Mouse (Mus musculus): ENCODE measurements at regions not wholly inside any gene's neighbourhood (a gene's known extent, or its start where the extent isn't known, plus 50 kb on each side); places are given as distances from the start of the nearest gene placed in this dataset.

- DNase-seq (no peak), ATAC-seq (ENCODE audit: low FRiP score, low TSS enrichment) (no peak)
- no peaks in the 10 kb centered on the region for H3K4me1 ChIP-seq (ENCODE audit: control insufficient read depth, insufficient read depth, low read length)
- no peaks in the 10 kb centered on the region for H3K27me3 ChIP-seq (ENCODE audit: control insufficient read depth, insufficient read depth, low read length)
- H3K36me3 ChIP-seq (ENCODE audit: control insufficient read depth, insufficient read depth, low read length) = no peaks in the 10 kb centered on the region
- H3K9ac ChIP-seq (replicated peaks; ENCODE audit: low read length) = no peak overlapping the region
- H3K4me3 ChIP-seq (replicated peaks; ENCODE audit: low read depth, low read length) = no peak overlapping the region
- no peak overlapping the region for H3K4me2 ChIP-seq (ENCODE audit: low read length)
- H3K9me3 ChIP-seq (ENCODE audit: control insufficient read depth, low read length) = no peaks in the 10 kb centered on the region
- no peak overlapping the region for H3K27ac ChIP-seq (replicated peaks; ENCODE audit: low read depth, low read length)
Observed at GRCm38 (mm10) chr2:133496389-133496788, 55.6 kb upstream of the Bmp2 start.

- Histone ChIP-seq H3K27me3 (ENCODE audit: control insufficient read depth, insufficient read depth, low read length) (no peaks in the 10 kb centered on the region), H3K9ac (replicated peaks; ENCODE audit: low read length) (no peak overlapping the region), H3K4me3 (replicated peaks; ENCODE audit: low read depth, low read length) (no peak overlapping the region), H3K27ac (replicated peaks; ENCODE audit: low read depth, low read length) (no peak overlapping the region), H3K36me3 (ENCODE audit: control insufficient read depth, insufficient read depth, low read length) (no peaks in the 10 kb centered on the region), H3K4me2 (ENCODE audit: low read length) (no peak overlapping the region), H3K4me1 (ENCODE audit: control insufficient read depth, insufficient read depth, low read length) (no peaks in the 10 kb centered on the region), H3K9me3 (ENCODE audit: control insufficient read depth, low read length) (no peaks in the 10 kb centered on the region)
- DNase-seq (no peak), ATAC-seq (ENCODE audit: low FRiP score, low TSS enrichment) (no peak)
- WGBS = 78% methylated on average over 4 of the region's 4 CpGs
Observed at GRCm38 (mm10) chr2:133497071-133497470, 54.9 kb upstream of the Bmp2 start.

GRCm38 (mm10) chr2:133497541-133498185, 54.3 kb upstream of the Bmp2 start:
- WGBS = 94% methylated on average over 8 of the region's 8 CpGs

GRCm38 (mm10) chr2:133498186-133498571, 53.8 kb upstream of the Bmp2 start:
- no peak overlapping the region for H3K27ac ChIP-seq (replicated peaks; ENCODE audit: low read depth, low read length)
- ATAC-seq (ENCODE audit: low FRiP score, low TSS enrichment) (no peak), DNase-seq (no peak)
- H3K36me3 ChIP-seq (ENCODE audit: control insufficient read depth, insufficient read depth, low read length) = no peaks in the 10 kb centered on the region
- H3K4me2 ChIP-seq (ENCODE audit: low read length) = no peak overlapping the region
- 98% methylated on average over 2 of the region's 2 CpGs for WGBS
- no peaks in the 10 kb centered on the region for H3K4me1 ChIP-seq (ENCODE audit: control insufficient read depth, insufficient read depth, low read length)
- no peaks in the 10 kb centered on the region for H3K9me3 ChIP-seq (ENCODE audit: control insufficient read depth, low read length)
- no peak overlapping the region for H3K4me3 ChIP-seq (replicated peaks; ENCODE audit: low read depth, low read length)
- no peak overlapping the region for H3K9ac ChIP-seq (replicated peaks; ENCODE audit: low read length)
- no peaks in the 10 kb centered on the region for H3K27me3 ChIP-seq (ENCODE audit: control insufficient read depth, insufficient read depth, low read length)

More at GRCm38 (mm10) chr2:133497541-133498185, 54.3 kb upstream of the Bmp2 start:
- H3K4me2 ChIP-seq (ENCODE audit: low read length) = no peak overlapping the region
- no peak for DNase-seq
- no peak overlapping the region for H3K27ac ChIP-seq (replicated peaks; ENCODE audit: low read depth, low read length)
- no peaks in the 10 kb centered on the region for H3K4me1 ChIP-seq (ENCODE audit: control insufficient read depth, insufficient read depth, low read length)
- H3K27me3 ChIP-seq (ENCODE audit: control insufficient read depth, insufficient read depth, low read length) = no peaks in the 10 kb centered on the region
- H3K9ac ChIP-seq (replicated peaks; ENCODE audit: low read length) = no peak overlapping the region
- ATAC-seq (ENCODE audit: low FRiP score, low TSS enrichment) = no peak
- H3K4me3 ChIP-seq (replicated peaks; ENCODE audit: low read depth, low read length) = no peak overlapping the region
- H3K9me3 ChIP-seq (ENCODE audit: control insufficient read depth, low read length) = no peaks in the 10 kb centered on the region
- H3K36me3 ChIP-seq (ENCODE audit: control insufficient read depth, insufficient read depth, low read length) = no peaks in the 10 kb centered on the region

- Histone ChIP-seq H3K27ac (replicated peaks; ENCODE audit: low read depth, low read length) (no peak overlapping the region), H3K4me2 (ENCODE audit: low read length) (no peak overlapping the region), H3K4me3 (replicated peaks; ENCODE audit: low read depth, low read length) (no peak overlapping the region), H3K4me1 (ENCODE audit: control insufficient read depth, insufficient read depth, low read length) (no peaks in the 10 kb centered on the region), H3K9ac (replicated peaks; ENCODE audit: low read length) (no peak overlapping the region), H3K9me3 (ENCODE audit: control insufficient read depth, low read length) (no peaks in the 10 kb centered on the region), H3K27me3 (ENCODE audit: control insufficient read depth, insufficient read depth, low read length) (no peaks in the 10 kb centered on the region), H3K36me3 (ENCODE audit: control insufficient read depth, insufficient read depth, low read length) (no peaks in the 10 kb centered on the region)
- ATAC-seq (ENCODE audit: low FRiP score, low TSS enrichment) (no peak), DNase-seq (no peak)
- 84% methylated on average over 3 of the region's 3 CpGs for WGBS
Observed at GRCm38 (mm10) chr2:133498717-133499143, 53.2 kb upstream of the Bmp2 start.

GRCm38 (mm10) chr2:133499904-133500303, 52.1 kb upstream of the Bmp2 start:
- no peaks in the 10 kb centered on the region for H3K4me1 ChIP-seq (ENCODE audit: control insufficient read depth, insufficient read depth, low read length)
- H3K27ac ChIP-seq (replicated peaks; ENCODE audit: low read depth, low read length) = no peak overlapping the region
- WGBS = 93% methylated on average over 3 of the region's 3 CpGs
- H3K4me3 ChIP-seq (replicated peaks; ENCODE audit: low read depth, low read length) = no peak overlapping the region
- DNase-seq (no peak), ATAC-seq (ENCODE audit: low FRiP score, low TSS enrichment) (no peak)
- H3K27me3 ChIP-seq (ENCODE audit: control insufficient read depth, insufficient read depth, low read length) = no peaks in the 10 kb centered on the region
- H3K9ac ChIP-seq (replicated peaks; ENCODE audit: low read length) = no peak overlapping the region
- H3K4me2 ChIP-seq (ENCODE audit: low read length) = no peak overlapping the region
- H3K9me3 ChIP-seq (ENCODE audit: control insufficient read depth, low read length) = no peaks in the 10 kb centered on the region
- no peaks in the 10 kb centered on the region for H3K36me3 ChIP-seq (ENCODE audit: control insufficient read depth, insufficient read depth, low read length)
